Mouse (Mus musculus) natural killer cell, adult 2 months (primary cell): ENCODE measurements around the gene Apol7c.
"Not testable (repeated sequence)": the region's sequence is repeated elsewhere in the genome, so short reads cannot be mapped to it uniquely, and the experiment has no call there.

ENCODE experiments used
- DNase-seq, 2 experiments: peaks; one replicate each; pipeline ENCODE4 v3.0.0; 2022; ENCODE audit warnings: low spot score in 2 of 2

Gene Apol7c

DNA sequence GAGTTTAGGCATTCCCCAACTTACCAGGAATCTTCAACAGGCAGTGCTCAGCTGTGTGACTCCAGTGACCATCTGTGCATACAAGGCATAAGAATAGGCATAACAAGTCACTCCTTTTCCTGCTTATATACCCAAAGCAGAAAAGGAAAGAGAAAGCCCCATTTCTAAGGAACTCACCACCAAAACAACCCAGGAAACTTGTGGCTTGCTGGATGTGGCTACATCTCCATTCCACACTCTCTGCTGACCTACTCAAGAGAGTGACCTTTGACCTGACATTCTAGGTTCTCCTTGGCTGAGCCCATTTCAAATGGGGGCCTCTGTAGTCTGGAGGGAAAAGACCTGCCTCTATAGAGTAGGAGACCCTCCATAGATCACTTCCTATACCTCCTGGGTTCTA, at the start of gene Apol7c:
Gene Apol7c, minus strand, starts transcription at position 101 of the 400 bp plus-strand sequence.
- no peak for DNase-seq

DNA sequence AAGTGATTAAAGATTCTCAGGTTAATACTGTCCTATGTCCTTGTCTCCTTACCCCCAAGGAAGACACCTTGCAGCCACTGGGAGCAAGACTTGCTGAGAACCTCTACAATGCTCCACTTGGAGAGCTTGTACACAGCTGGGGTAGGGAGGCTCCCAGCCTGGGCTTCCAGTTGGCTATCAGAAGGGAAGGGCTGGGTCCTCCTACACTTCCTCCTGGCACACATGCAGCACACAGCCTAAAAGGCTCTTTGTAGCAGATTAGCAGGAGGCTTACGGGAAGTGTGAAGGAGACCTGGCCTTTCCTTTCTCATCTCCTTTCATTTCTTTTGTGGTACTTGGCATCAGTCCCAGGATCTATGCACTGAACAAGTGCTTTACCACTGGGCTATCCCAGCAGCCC, 48.6 kb upstream of the Apol7c start:
- DNase-seq: no peak

DNA sequence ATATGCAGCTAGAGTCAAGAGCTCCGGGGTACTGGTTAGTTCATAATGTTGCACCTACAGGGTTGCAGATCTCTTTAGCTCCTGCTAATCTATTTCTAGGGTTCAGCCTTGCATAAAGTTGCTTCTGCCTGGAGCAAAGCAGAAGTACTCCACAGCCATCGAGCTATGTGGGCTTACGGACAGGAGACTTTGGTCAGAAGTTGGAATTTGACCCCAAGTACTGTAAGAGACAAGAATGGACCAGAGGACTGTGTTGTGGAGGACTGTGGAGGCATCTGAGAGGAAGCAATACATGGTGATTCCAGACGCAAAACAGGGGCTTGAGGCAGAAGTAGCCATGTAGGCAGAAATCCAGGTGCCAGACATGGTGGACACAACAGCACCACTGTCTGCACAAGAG, 46.2 kb upstream of the Apol7c start:
- no peak for DNase-seq

DNA sequence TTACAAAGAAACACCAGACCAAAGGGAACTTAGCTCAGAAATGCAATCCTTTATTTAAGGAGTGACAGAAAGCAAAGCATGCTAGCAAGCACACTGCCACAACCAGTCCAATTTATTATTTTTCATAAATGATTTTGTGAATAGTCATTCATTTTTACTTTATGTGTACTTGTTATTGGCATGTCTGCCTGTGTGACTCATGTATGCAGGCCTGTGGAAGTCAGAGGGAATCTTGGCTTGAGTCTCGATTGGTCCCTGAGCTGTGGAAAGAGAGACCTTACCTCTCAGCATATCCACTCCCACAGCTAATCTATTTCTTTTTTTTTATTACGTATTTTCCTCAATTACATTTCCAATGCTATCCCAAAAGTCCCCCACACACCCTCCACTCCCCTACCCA, 45.7 kb upstream of the Apol7c start:
- DNase-seq: no peak

DNA sequence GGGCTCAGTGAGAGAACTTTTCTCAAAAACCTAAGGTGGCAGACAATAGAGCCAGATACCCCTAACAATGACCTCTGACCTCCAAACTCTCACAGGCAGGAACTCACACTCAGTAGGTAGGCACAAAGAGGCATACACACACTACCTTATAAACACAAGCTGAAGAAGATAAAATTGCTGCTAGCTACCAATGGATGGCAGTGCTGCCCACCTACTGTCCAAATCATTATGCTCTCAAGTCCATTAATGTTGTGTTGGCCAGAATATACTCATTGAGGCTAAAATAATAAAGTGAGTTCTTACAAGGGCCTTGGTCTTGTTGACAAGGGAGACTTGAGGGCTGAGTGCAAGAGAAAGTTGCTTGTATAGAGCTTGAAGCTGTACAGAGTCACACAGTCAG, 30.1 kb upstream of the Apol7c start:
- DNase-seq: no peak

DNA sequence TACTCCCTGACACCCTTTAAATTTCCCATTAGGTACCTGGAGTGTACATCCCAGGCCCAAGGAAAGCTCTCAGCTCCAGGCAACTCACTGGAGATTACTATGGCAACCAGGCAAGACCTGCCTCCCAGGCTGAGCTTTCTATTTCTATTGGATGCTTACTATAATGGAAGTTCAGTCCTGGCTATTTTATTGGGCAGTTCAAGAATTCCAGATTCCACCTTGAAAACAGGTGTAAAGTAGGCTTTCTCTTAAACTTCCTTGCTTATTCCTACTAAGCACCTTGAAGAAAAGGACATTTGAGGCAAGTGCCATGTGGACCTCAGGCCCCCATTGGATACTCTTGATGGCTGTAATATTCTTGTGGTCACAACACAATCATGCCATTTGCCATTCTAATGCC, 28.7 kb upstream of the Apol7c start, which contains the start of gene 1700025B11Rik:
Gene 1700025B11Rik, minus strand, starts transcription at position 101 of the 400 bp plus-strand sequence.
- no peak for DNase-seq

DNA sequence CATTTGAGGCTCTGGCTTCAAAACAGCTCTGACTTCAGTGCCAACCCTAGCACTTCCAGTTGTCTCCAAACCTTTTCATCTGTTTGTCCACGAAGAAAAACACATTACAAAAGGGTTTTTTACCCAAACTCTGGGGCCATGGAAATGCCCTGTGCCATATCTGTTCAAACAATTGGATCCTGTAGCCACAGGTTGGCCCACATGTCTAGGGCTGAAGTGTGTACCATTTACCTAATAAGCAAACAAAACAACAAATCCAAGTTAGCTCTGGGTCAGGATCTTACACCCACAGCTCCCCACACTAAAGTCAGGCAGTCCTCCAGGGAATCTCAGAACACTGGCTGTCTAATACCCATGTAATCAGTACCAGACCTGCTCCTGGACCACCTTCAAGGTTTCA, 6.1 kb upstream of the Apol7c start:
- not testable (repeated sequence) for DNase-seq

DNA sequence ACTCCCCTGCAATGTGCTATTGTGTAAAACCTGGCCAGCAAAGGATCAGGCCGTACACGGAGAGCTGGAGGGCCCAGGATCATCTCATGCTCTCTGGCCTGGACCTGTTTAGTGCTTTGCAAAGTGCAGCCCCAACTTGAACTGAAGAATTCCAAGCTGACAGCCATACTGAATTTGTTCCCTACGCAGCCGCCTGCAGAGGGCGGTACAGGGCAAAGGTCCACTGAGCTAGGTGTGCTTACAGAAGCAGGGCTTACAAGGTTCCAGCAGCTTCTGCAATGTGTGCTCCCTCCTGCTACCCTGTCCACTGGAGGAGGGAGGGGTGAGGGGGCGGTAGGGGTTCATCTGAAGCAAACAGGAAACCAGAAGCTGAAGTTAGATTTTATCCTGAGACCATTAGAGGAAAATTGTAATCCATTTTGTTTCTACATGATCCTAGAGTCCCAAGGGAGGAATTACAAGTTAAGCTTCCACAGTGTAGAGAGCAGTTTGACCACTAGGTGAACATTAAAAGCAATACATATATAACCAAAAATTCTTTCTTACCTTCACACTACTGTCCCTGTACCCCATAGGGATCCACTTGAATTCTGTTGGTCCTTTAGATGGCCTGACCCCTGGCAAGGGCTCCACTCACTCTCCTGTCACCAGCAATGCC, 9.8 kb downstream of the Apol7c start:
- DNase-seq: not testable (repeated sequence)

DNA sequence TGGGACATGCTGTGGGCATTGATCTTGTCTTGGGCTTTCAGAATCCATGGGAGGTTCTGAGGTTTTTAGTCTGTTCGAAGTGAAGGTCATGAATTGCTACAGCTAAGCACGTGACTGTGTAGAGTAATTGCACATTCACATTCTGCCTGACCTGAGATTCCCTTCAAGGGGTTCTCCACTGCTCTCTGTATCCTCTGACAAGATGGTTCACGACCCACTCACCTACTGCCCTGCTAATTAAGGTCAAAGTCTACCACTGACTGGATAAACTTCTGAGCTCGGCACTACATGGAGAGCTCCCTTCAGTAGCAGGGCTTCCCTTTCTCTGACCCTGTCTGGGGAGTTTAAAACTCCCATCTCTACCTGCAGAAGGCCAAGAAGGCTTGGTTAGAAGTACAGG, 12.5 kb downstream of the Apol7c start:
- not testable (repeated sequence) for DNase-seq

DNA sequence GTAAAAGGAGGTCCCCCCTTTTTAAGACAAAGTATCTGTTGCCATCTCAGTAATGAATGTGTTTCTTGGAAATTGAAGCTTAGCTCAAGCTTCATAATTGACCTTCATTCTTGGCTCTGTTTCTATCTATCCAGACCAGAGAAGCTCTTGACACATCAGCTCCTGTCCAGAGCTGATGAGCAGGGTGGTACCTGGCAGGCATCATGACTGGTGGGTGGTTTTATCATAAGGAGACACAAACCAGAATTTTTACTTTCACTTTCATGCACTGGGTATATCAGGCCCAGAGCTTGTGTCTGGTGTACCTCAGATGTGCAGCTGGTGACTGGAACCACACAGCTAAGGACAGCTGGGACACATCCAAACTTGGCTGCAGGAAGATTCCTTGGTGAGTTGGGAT, 25.1 kb downstream of the Apol7c start, which contains the start of gene Apol11a:
Gene Apol11a, plus strand, starts transcription at position 306 of the 400 bp plus-strand sequence.
- not testable (repeated sequence) for DNase-seq

DNA sequence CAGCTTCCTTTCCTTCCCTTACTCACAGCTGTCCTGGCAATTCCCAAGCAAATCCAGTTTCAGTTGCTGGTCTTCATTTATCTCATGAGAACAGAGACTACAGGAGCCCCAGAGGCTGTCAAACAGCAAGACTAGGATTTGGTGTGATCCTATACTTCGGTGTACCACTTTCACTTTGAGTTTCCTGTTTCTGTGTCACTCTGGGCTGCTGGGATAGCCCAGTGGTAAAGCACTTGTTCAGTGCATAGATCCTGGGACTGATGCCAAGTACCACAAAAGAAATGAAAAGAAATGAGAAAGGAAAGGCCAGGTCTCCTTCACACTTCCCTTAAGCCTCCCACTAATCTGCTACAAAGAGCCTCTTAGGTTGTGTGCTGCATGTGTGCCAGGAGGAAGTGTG, 38.4 kb downstream of the Apol7c start:
- DNase-seq: not testable (repeated sequence)

DNA sequence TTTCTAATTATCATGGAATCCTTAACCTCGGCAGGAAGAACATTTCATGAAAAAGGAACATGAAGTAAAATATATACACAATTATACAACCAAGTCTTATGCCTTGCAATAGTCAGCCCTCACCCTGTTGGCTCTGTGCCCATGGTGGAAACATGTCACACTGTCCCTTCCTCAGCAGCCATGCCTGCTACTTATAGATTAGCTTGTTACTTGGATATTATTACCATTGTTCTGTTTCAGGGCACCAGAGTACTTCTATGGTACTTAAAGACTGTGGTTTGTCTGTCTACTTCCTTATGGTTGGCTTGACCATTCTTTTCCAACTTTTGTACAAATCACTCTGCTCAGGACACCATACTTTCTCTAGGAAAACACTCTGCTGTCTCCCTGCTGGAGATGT, 39.9 kb downstream of the Apol7c start:
- DNase-seq: not testable (repeated sequence)

DNA sequence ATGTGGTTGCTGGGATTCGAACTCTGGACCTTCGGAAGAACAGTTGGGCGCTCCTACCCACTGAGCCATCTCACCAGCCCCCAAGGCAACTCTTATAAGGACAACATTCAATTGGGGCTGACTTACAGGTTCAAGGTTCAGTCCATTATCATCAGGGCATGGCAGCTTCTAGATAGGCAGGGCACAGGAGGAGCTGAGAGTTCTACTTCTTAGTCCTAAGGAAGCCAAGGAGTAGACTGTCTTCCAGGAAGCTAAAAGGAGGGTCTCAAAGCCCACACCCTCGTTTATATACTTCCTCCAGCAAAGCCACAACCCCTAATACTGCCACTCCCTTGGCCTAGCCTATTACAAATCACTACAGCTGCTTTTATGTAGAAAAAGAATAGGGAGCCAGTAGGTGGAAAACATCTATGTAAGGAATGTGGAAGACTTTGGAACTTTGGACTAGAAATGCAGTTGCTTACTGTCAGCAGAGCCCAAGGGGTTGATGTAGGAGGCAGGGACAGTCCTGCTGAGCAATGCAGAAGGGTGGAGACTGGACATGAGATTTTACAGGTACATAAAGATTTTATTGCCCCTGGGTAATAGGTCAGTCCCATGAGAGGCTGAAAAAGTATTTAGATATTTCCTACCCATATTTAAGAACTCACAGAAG, 50.8 kb downstream of the Apol7c start:
- DNase-seq: no peak

DNA sequence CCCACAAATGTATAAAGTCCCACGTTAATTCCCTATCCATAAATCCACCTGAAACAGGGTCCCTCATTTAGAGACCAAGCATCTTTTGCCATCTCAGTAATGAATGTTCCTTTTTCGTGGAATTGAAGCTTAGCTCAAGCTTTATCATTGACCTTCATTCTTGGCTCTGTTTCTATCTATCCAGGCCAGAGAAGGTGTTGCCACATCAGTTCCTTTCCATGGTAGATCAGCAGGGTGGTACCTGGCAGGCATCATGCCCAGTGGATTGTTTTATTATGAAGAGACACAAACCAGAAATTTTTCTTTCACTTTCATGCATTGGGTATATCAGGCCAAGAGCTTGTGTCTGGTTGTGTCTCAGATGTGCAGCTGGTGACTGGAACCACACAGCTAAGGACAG, 56.4 kb downstream of the Apol7c start, which contains the start of gene Apol10a:
Gene Apol10a, plus strand, starts transcription at position 355 of the 400 bp plus-strand sequence.
- not testable (repeated sequence) for DNase-seq
